Mouse (Mus musculus) E14TG2a.4 (cell line): ENCODE data around the gene Izumo4.

Source experiments
- CTCF ChIP-seq: conservative IDR thresholded peaks from 2 replicates; pipeline ENCODE4 v1.5.1; 2014; ENCODE audit warnings: low read length
- POU5F1 ChIP-seq: IDR thresholded peaks from 2 replicates; pipeline ENCODE4 v1.6.1; 2014; ENCODE audit warnings: low read length, borderline replicate concordance

DNA sequence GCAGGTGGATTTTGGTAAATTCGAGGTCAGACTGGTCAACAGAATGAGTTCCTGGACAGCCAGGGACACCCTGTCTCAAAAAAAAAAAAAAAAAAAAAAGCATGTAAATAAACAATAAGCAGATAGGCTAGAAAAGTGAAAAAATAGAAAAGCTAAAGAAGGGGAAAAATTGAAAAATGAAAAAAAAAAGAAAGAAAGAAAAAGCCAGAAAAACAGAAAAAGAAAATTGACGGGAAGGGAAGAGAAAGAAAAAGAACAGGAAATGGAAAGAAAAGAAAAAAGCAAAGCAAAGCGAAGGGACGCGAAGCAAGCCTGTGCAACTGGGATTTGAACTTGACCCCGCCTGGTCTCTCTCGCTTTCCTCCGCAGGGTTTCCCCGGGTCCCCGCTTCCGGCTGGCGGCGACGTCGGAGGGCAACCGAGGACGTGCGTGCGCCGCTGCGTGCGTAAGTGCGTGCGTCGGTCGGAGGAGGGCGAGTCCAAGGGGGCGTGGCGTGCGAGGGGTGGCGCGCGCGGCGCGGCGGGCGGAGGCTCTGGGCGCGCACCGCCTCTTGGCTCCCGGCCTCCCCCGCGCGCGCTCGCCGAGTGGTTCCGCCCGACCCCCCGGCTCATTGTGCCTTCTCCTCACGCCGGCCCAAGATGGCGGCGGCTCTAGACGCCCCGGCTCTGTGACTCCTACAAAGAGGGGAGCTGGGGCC, 52.8 kb downstream of the Izumo4 start, which contains the start of gene Dot1l:
- TF ChIP-seq CTCF = no peak
- TF ChIP-seq POU5F1 = no peak
